Mouse (Mus musculus): ENCODE data around the gene Cdpf1.
"Not testable (repeated sequence)": the region's sequence is repeated elsewhere in the genome, so short reads cannot be mapped to it uniquely, and the experiment has no call there.

Gene Cdpf1

GRCm38 (mm10) chr15:85808434-85808833, 3.1 kb downstream of the Cdpf1 start:
- no peak for DNase-seq (ENCODE audit: low spot score)

- DNase-seq (ENCODE audit: low spot score): no peak
Observed at GRCm38 (mm10) chr15:85808031-85808430, 3.5 kb downstream of the Cdpf1 start.

GRCm38 (mm10) chr15:85807404-85807803, 4.1 kb downstream of the Cdpf1 start:
- DNase-seq (ENCODE audit: low spot score): no peak

- no peak for DNase-seq (ENCODE audit: low spot score)
Observed at GRCm38 (mm10) chr15:85806886-85807285, 4.6 kb downstream of the Cdpf1 start.

GRCm38 (mm10) chr15:85802931-85803330, 8.6 kb downstream of the Cdpf1 start:
- DNase-seq (ENCODE audit: low spot score): no peak

- DNase-seq (ENCODE audit: low spot score): no peak
Observed at GRCm38 (mm10) chr15:85798676-85799075, 12.8 kb downstream of the Cdpf1 start.

GRCm38 (mm10) chr15:85795516-85795915, 16.0 kb downstream of the Cdpf1 start:
- DNase-seq (ENCODE audit: low spot score): no peak

GRCm38 (mm10) chr15:85792819-85793218, 18.7 kb downstream of the Cdpf1 start:
- no peak for DNase-seq (ENCODE audit: low spot score)

- no peak for DNase-seq (ENCODE audit: low spot score)
Observed at GRCm38 (mm10) chr15:85791449-85791848, 20.0 kb downstream of the Cdpf1 start.

GRCm38 (mm10) chr15:85788633-85789032, 22.9 kb downstream of the Cdpf1 start:
- no peak for DNase-seq (ENCODE audit: low spot score)

GRCm38 (mm10) chr15:85788051-85788450, 23.4 kb downstream of the Cdpf1 start:
- DNase-seq (ENCODE audit: low spot score): no peak

- DNase-seq (ENCODE audit: low spot score): no peak
Observed at GRCm38 (mm10) chr15:85787482-85787881, 24.0 kb downstream of the Cdpf1 start.

- DNase-seq (ENCODE audit: low spot score): no peak
Observed at GRCm38 (mm10) chr15:85786711-85787110, 24.8 kb downstream of the Cdpf1 start.

- no peak for DNase-seq (ENCODE audit: low spot score)
Observed at GRCm38 (mm10) chr15:85784341-85784740, 27.2 kb downstream of the Cdpf1 start.

- no peak for DNase-seq (ENCODE audit: low spot score)
Observed at GRCm38 (mm10) chr15:85783146-85783545, 28.4 kb downstream of the Cdpf1 start.

GRCm38 (mm10) chr15:85778891-85779290, 32.6 kb downstream of the Cdpf1 start:
- not testable (repeated sequence) for DNase-seq (ENCODE audit: low spot score)

- no peak for DNase-seq (ENCODE audit: low spot score)
Observed at GRCm38 (mm10) chr15:85776771-85777170, 34.7 kb downstream of the Cdpf1 start.

- DNase-seq (ENCODE audit: low spot score): no peak
Observed at GRCm38 (mm10) chr15:85776241-85776640, 35.3 kb downstream of the Cdpf1 start.

GRCm38 (mm10) chr15:85775001-85775400, 36.5 kb downstream of the Cdpf1 start:
- no peak for DNase-seq (ENCODE audit: low spot score)

GRCm38 (mm10) chr15:85774419-85774818, 37.1 kb downstream of the Cdpf1 start:
- no peak for DNase-seq (ENCODE audit: low spot score)

GRCm38 (mm10) chr15:85772146-85772740, 39.3 kb downstream of the Cdpf1 start:
- DNase-seq (ENCODE audit: low spot score): no peak

- DNase-seq (ENCODE audit: low spot score): no peak
Observed at GRCm38 (mm10) chr15:85771306-85772121, 40.0 kb downstream of the Cdpf1 start.

- no peak for DNase-seq (ENCODE audit: low spot score)
Observed at GRCm38 (mm10) chr15:85768991-85769390, 42.5 kb downstream of the Cdpf1 start.

GRCm38 (mm10) chr15:85766677-85767076, 44.8 kb downstream of the Cdpf1 start:
- DNase-seq (ENCODE audit: low spot score): no peak

Measured in retina, embryonic 14.5 days (tissue).